Mouse (Mus musculus): ENCODE measurements at regions not wholly inside any gene's neighbourhood (a gene's known extent, or its start where the extent isn't known, plus 50 kb on each side); places are given as distances from the start of the nearest gene placed in this dataset.

- Histone ChIP-seq H3K4me3 (ENCODE audit: low read length) (no peak overlapping the region), H3K9me3 (replicated peaks; ENCODE audit: control insufficient read depth, low read length) (no peaks in the 10 kb centered on the region), H3K27me3 (ENCODE audit: control insufficient read depth, insufficient read depth, low read length) (no peaks in the 10 kb centered on the region), H3K9ac (ENCODE audit: low read length) (no peak overlapping the region), H3K27ac (ENCODE audit: low read length) (no peak overlapping the region), H3K4me2 (ENCODE audit: low read depth, low read length) (no peak overlapping the region), H3K36me3 (ENCODE audit: control insufficient read depth, insufficient read depth) (no peaks in the 10 kb centered on the region), H3K4me1 (ENCODE audit: control insufficient read depth, insufficient read depth, low read length) (no peaks in the 10 kb centered on the region)
- WGBS: 74% methylated on average over 4 of the region's 4 CpGs
- ATAC-seq (replicated peaks; ENCODE audit: extremely low read depth, insufficient read depth, low FRiP score): no peak
These were observed 649.9 kb downstream of the Efnb2 start for GRCm38 (mm10) chr8:8011151-8011550.

DNA sequence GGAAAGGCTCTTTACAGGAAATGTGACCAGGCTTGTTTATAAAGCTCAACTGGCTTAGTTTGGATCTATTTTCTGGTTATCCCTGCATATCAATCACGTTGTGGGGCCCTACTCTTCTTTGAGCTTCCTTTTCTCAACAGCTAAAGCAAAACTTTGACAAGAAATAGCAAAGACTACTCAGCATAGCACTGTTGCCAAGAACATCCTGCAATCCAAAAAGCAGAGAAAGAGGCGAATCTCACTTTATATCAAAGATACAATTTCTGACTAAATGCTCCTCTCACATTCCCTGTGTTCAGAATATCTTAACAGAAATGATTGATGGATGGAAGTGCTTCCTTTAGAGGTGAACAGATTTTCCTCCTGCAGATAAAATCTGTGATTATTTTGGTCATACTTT lies 666.1 kb downstream of the Efnb2 start:
- 44% methylated on average over 2 of the region's 2 CpGs for WGBS

GRCm38 (mm10) chr8:7988820-7989219 lies 672.2 kb downstream of the Efnb2 start:
- no peak overlapping the region for H3K27ac ChIP-seq (ENCODE audit: low read length)
- H3K4me1 ChIP-seq (ENCODE audit: control insufficient read depth, insufficient read depth, low read length): no peaks in the 10 kb centered on the region
- H3K9me3 ChIP-seq (replicated peaks; ENCODE audit: control insufficient read depth, low read length): no peaks in the 10 kb centered on the region
- ATAC-seq (replicated peaks; ENCODE audit: extremely low read depth, insufficient read depth, low FRiP score): no peak
- H3K27me3 ChIP-seq (ENCODE audit: control insufficient read depth, insufficient read depth, low read length): no peaks in the 10 kb centered on the region
- H3K36me3 ChIP-seq (ENCODE audit: control insufficient read depth, insufficient read depth): no peaks in the 10 kb centered on the region
- WGBS: 89% methylated on average over 3 of the region's 3 CpGs
- no peak overlapping the region for H3K4me3 ChIP-seq (ENCODE audit: low read length)
- H3K9ac ChIP-seq (ENCODE audit: low read length): no peak overlapping the region
- H3K4me2 ChIP-seq (ENCODE audit: low read depth, low read length): no peak overlapping the region

More for the DNA sequence above, 666.1 kb downstream of the Efnb2 start:
- H3K9me3 ChIP-seq (replicated peaks; ENCODE audit: control insufficient read depth, low read length): no peaks in the 10 kb centered on the region
- H3K4me2 ChIP-seq (ENCODE audit: low read depth, low read length): no peak overlapping the region
- no peak overlapping the region for H3K27ac ChIP-seq (ENCODE audit: low read length)
- H3K27me3 ChIP-seq (ENCODE audit: control insufficient read depth, insufficient read depth, low read length): no peaks in the 10 kb centered on the region
- ATAC-seq (replicated peaks; ENCODE audit: extremely low read depth, insufficient read depth, low FRiP score): no peak
- H3K9ac ChIP-seq (ENCODE audit: low read length): no peak overlapping the region
- H3K4me3 ChIP-seq (ENCODE audit: low read length): no peak overlapping the region
- no peaks in the 10 kb centered on the region for H3K4me1 ChIP-seq (ENCODE audit: control insufficient read depth, insufficient read depth, low read length)
- no peaks in the 10 kb centered on the region for H3K36me3 ChIP-seq (ENCODE audit: control insufficient read depth, insufficient read depth)

DNA sequence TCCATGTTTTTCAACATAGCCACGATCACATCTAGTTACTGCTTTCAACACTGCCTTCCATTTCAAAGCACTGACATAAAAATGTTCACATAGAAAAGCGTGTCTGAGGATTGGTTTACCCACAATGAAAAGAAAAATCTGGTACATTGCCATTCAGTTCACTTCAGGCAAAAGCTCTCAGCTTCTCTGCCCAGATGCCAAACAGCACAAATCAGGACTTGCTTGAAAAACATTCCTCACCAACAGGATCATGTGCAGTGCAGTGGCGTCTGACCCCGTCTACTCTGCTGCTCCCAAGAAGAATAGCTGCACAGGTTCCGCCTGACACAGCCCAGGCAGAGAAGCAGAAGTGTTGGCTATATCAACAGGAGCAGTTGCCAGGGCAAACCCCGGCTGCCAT lies 684.0 kb downstream of the Efnb2 start:
- H3K4me3 ChIP-seq (ENCODE audit: low read length): no peak overlapping the region
- H3K4me1 ChIP-seq (ENCODE audit: control insufficient read depth, insufficient read depth, low read length): no peaks in the 10 kb centered on the region
- no peak overlapping the region for H3K27ac ChIP-seq (ENCODE audit: low read length)
- 52% methylated on average over 6 of the region's 6 CpGs for WGBS
- H3K36me3 ChIP-seq (ENCODE audit: control insufficient read depth, insufficient read depth): no peaks in the 10 kb centered on the region
- H3K9me3 ChIP-seq (replicated peaks; ENCODE audit: control insufficient read depth, low read length): no peaks in the 10 kb centered on the region
- no peaks in the 10 kb centered on the region for H3K27me3 ChIP-seq (ENCODE audit: control insufficient read depth, insufficient read depth, low read length)
- H3K9ac ChIP-seq (ENCODE audit: low read length): no peak overlapping the region
- no peak for ATAC-seq (replicated peaks; ENCODE audit: extremely low read depth, insufficient read depth, low FRiP score)
- H3K4me2 ChIP-seq (ENCODE audit: low read depth, low read length): no peak overlapping the region

- H3K27ac ChIP-seq (ENCODE audit: low read length): no peak overlapping the region
- H3K4me2 ChIP-seq (ENCODE audit: low read depth, low read length): no peak overlapping the region
- no peak overlapping the region for H3K4me3 ChIP-seq (ENCODE audit: low read length)
- no peaks in the 10 kb centered on the region for H3K9me3 ChIP-seq (replicated peaks; ENCODE audit: control insufficient read depth, low read length)
- 89% methylated on average over 4 of the region's 4 CpGs for WGBS
- ATAC-seq (replicated peaks; ENCODE audit: extremely low read depth, insufficient read depth, low FRiP score): no peak
- no peak overlapping the region for H3K9ac ChIP-seq (ENCODE audit: low read length)
- H3K36me3 ChIP-seq (ENCODE audit: control insufficient read depth, insufficient read depth): no peaks in the 10 kb centered on the region
- no peaks in the 10 kb centered on the region for H3K4me1 ChIP-seq (ENCODE audit: control insufficient read depth, insufficient read depth, low read length)
- H3K27me3 ChIP-seq (ENCODE audit: control insufficient read depth, insufficient read depth, low read length): no peaks in the 10 kb centered on the region
These were observed 687.3 kb downstream of the Efnb2 start for GRCm38 (mm10) chr8:7973791-7974190.

DNA sequence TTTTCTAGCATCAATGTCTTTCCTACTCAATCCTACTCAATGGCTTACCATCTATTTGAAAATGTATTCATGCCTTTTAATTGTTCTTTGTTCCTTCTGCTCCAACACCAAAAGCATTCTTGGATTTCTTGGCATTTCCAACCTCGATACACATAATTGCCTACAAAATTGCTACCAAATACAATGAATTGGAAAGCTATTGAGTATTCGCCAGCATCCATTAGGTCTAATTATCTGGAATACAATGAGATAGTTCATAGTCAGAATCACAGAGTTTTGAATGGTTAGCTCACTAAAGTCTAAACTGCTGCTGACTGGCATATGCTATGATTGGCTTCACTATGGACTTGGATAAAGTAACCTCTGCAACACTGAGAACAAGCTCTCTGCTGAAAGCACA lies 696.8 kb downstream of the Efnb2 start:
- no peak overlapping the region for H3K27ac ChIP-seq (ENCODE audit: low read length)
- no peaks in the 10 kb centered on the region for H3K36me3 ChIP-seq (ENCODE audit: control insufficient read depth, insufficient read depth)
- H3K4me1 ChIP-seq (ENCODE audit: control insufficient read depth, insufficient read depth, low read length): no peaks in the 10 kb centered on the region
- no peak for ATAC-seq (replicated peaks; ENCODE audit: extremely low read depth, insufficient read depth, low FRiP score)
- H3K27me3 ChIP-seq (ENCODE audit: control insufficient read depth, insufficient read depth, low read length): no peaks in the 10 kb centered on the region
- no peak overlapping the region for H3K4me2 ChIP-seq (ENCODE audit: low read depth, low read length)
- no peak overlapping the region for H3K9ac ChIP-seq (ENCODE audit: low read length)
- no peaks in the 10 kb centered on the region for H3K9me3 ChIP-seq (replicated peaks; ENCODE audit: control insufficient read depth, low read length)
- no peak overlapping the region for H3K4me3 ChIP-seq (ENCODE audit: low read length)
- 91% methylated on average over 2 of the region's 2 CpGs for WGBS

- Histone ChIP-seq H3K4me1 (ENCODE audit: control insufficient read depth, insufficient read depth, low read length) (peaks cover 2% of the 10 kb centered on the region; the same call in 1 of the 2 replicates), H3K4me3 (ENCODE audit: low read length) (no peak overlapping the region), H3K4me2 (ENCODE audit: low read depth, low read length) (no peak overlapping the region), H3K36me3 (ENCODE audit: control insufficient read depth, insufficient read depth) (no peaks in the 10 kb centered on the region), H3K27me3 (ENCODE audit: control insufficient read depth, insufficient read depth, low read length) (no peaks in the 10 kb centered on the region), H3K27ac (ENCODE audit: low read length) (no peak overlapping the region), H3K9ac (ENCODE audit: low read length) (no peak overlapping the region), H3K9me3 (replicated peaks; ENCODE audit: control insufficient read depth, low read length) (no peaks in the 10 kb centered on the region)
- ATAC-seq (replicated peaks; ENCODE audit: extremely low read depth, insufficient read depth, low FRiP score): no peak
These were observed 704.3 kb downstream of the Efnb2 start for GRCm38 (mm10) chr8:7956745-7957144.

- 84% methylated on average over 3 of the region's 3 CpGs for whole genome bisulfite sequencing
- Histone ChIP-seq H3K27ac (ENCODE audit: low read length) (no peak overlapping the region), H3K9me3 (replicated peaks; ENCODE audit: control insufficient read depth, low read length) (no peaks in the 10 kb centered on the region), H3K4me2 (ENCODE audit: low read depth, low read length) (no peak overlapping the region), H3K9ac (ENCODE audit: low read length) (no peak overlapping the region), H3K36me3 (ENCODE audit: control insufficient read depth, insufficient read depth) (no peaks in the 10 kb centered on the region), H3K27me3 (ENCODE audit: control insufficient read depth, insufficient read depth, low read length) (no peaks in the 10 kb centered on the region), H3K4me3 (ENCODE audit: low read length) (no peak overlapping the region), H3K4me1 (ENCODE audit: control insufficient read depth, insufficient read depth, low read length) (peaks cover 2% of the 10 kb centered on the region; the same call in 1 of the 2 replicates)
- no peak for ATAC-seq (replicated peaks; ENCODE audit: extremely low read depth, insufficient read depth, low FRiP score)
These were observed 706.2 kb downstream of the Efnb2 start for GRCm38 (mm10) chr8:7954851-7955250.

DNA sequence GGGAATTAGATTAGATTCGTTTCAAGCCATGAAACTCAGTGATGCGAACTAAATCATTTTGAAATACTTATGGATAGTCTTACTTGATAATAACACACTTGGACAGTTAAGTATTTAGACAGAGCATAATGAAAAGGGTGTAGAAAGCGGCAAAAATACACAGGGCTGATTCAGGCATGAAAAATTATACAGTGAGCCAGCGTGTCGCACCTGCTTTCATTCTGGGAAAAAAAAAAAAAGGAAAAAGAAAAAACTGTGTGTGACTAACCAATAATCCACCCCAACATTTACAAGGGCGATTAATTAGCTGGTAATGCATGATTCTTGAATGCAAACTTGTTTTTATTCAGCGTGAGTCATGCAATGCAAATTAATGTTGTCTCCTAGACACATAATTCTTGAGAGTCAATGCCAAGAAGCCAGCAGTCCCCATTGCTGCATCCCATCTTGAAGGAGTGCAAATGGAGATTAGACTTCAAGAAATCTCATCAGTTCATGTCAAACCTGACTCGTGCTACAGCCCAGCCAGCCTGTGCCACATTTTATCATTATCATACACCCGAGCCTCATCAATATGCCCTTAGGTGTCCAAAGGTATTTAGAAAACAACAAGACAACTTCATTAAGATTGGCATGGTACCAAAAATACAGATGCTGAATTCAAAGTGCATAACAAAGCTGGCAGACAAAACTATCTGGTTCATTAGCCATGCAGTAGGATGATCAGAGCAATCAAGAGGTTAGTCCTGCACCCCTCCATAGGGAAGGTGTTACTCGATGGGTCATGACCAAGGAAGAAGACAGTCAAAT lies 714.9 kb downstream of the Efnb2 start:
- H3K36me3 ChIP-seq (ENCODE audit: control insufficient read depth, insufficient read depth): no peaks in the 10 kb centered on the region
- H3K9ac ChIP-seq (ENCODE audit: low read length): no peak overlapping the region
- WGBS: 82% methylated on average over 10 of the region's 10 CpGs
- H3K9me3 ChIP-seq (replicated peaks; ENCODE audit: control insufficient read depth, low read length): no peaks in the 10 kb centered on the region
- no peak for ATAC-seq (replicated peaks; ENCODE audit: extremely low read depth, insufficient read depth, low FRiP score)
- H3K4me3 ChIP-seq (ENCODE audit: low read length): no peak overlapping the region
- no peaks in the 10 kb centered on the region for H3K4me1 ChIP-seq (ENCODE audit: control insufficient read depth, insufficient read depth, low read length)
- H3K4me2 ChIP-seq (ENCODE audit: low read depth, low read length): no peak overlapping the region
- no peak overlapping the region for H3K27ac ChIP-seq (ENCODE audit: low read length)
- no peaks in the 10 kb centered on the region for H3K27me3 ChIP-seq (ENCODE audit: control insufficient read depth, insufficient read depth, low read length)

Measured in heart, embryonic 16.5 days (tissue).